Mouse (Mus musculus): ENCODE measurements around the gene Mknk2. TPM values are rescaled to one million over a fixed set of nuclear protein-coding genes. Genes with fewer than 3 reads are reported as not detected.

The Mknk2 gene
- total and polyA plus RNA-seq, 3 experiments = 47.4 to 184 (median 87.1) TPM

DNA sequence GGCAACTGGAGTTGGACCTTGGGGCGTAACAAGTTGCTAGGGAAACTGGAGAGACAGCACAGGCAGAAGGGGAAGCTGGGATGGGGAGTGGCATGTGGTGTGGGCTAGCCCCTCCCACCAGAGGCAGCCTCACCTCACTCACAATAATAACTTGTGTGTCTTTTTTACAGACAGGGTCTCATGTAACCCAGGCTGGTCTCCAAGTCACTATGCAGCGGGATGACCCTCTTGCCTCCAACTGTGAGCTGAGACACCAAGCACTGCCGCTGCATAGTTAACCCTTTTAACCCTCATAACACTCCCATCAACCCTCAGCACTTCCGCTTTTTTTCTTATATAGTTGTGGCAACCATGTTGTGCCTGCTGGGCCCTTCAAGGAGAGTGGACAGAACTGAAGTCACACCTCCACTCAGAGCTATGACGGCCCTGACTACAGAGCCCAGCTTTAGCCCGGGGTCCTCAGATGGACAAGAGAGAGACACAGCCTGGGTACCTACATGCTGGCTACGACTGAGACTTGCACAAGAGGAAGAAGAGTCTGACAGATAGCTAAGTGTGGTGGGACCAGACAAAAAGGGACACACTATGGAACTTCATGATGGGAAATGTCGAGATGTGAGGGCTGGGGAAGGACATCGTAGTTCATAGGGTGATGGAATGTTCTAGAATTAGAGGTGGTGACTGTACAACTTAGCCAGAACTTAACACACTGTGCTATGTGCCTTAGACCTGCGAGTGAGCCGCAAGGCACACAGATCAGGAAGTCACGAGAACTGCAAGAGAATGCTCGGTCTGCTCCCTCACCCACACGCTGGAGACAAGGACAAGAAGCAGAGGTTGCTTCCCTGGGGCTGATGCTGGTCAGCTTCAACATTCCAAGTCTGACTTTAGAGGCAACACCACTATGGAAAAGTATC is 14.6 kb upstream of the Mknk2 start:
- H3K36me3 ChIP-seq (ENCODE audit: control insufficient read depth in 1 of 2, insufficient read depth in 2 of 2, low read length in 2 of 2) = peaks cover 0 to 40% of the 10 kb centered on the region in 2 experiments; a peak in 2 of 4 replicates
- H3K27me3 ChIP-seq (ENCODE audit: control insufficient read depth in 1 of 2, insufficient read depth in 2 of 2, low read length in 2 of 2) = no peaks in the 10 kb centered on the region
- H3K79me2 ChIP-seq (ENCODE audit: control insufficient read depth, insufficient read depth, low read length, poor library complexity) = no peaks in the 10 kb centered on the region; the same call in none of the 2 replicates
- peaks cover 23 to 55% of the 10 kb centered on the region in 2 experiments for H3K4me1 ChIP-seq (ENCODE audit: control insufficient read depth in 1 of 2, insufficient read depth in 2 of 2, low read length in 2 of 2)
- peak overlapping the region; percentile 74 for H3K27ac ChIP-seq (ENCODE audit: control insufficient read depth, low read depth, low read length)
- peak; percentile 91 for DNase-seq (ENCODE audit: low read depth, low spot score)
- peak overlapping the region; percentile 37 to 45 for H3K4me3 ChIP-seq (ENCODE audit: control insufficient read depth in 1 of 2, insufficient read depth in 1 of 2, low read depth in 2 of 2, low read length in 2 of 2)
- H3K9ac ChIP-seq (ENCODE audit: control insufficient read depth, low read depth, low read length, poor library complexity, severe bottlenecking) = peak overlapping the region; percentile 55
- H3K9me3 ChIP-seq (replicated peaks; ENCODE audit: insufficient read depth, low read length) = no peaks in the 10 kb centered on the region
- no peak; the same call in 1 of the 2 replicates for TF ChIP-seq CHD2 (IDR thresholded peaks at IDR 0.05; ENCODE audit: low read length)
- peak; percentile 80 for TF ChIP-seq SIN3A (IDR thresholded peaks at IDR 0.05; ENCODE audit: low read length)
- no peak for TF ChIP-seq POLR2AphosphoS5 (IDR thresholded peaks at IDR 0.05; ENCODE audit: borderline replicate concordance, low read depth, low read length)
- no peak for TF ChIP-seq ZC3H11A (IDR thresholded peaks at IDR 0.05; ENCODE audit: low read depth, low read length)
- no peak for TF ChIP-seq SMC3 (IDR thresholded peaks at IDR 0.05; ENCODE audit: low read depth, low read length)
- TF ChIP-seq RCOR1 (IDR thresholded peaks at IDR 0.05; ENCODE audit: low read depth, low read length) = no peak
- TF ChIP-seq USF2 (IDR thresholded peaks at IDR 0.05; ENCODE audit: borderline replicate concordance in 1 of 2, insufficient read depth in 1 of 2, low read depth in 1 of 2, low read length in 2 of 2) = no peak
- TF ChIP-seq ETS1 (IDR thresholded peaks at IDR 0.05; ENCODE audit: low read depth, low read length) = peak; percentile 50; the same call in 1 of the 2 replicates
- 0 out of 2 replicates have a peak, but pooled peaks have one; percentile 43 for TF ChIP-seq CHD1 (IDR thresholded peaks at IDR 0.05; ENCODE audit: low read depth, low read length)
- TF ChIP-seq GABPA (IDR thresholded peaks at IDR 0.05; ENCODE audit: low read depth, low read length) = no peak
- peak; percentile 83; the same call in 1 of the 2 replicates for TF ChIP-seq MXI1 (IDR thresholded peaks at IDR 0.05; ENCODE audit: low read depth, low read length)
- no peak for TF ChIP-seq BHLHE40 (IDR thresholded peaks at IDR 0.05; ENCODE audit: borderline replicate concordance, low read depth, low read length)
- TF ChIP-seq CTCF (IDR thresholded peaks at IDR 0.05 in 2 of 3, conservative IDR thresholded peaks at IDR 0.05 in 1 of 3; ENCODE audit: control insufficient read depth in 1 of 3, insufficient read depth in 1 of 3, low read depth in 2 of 3, low read length in 3 of 3, poor library complexity in 1 of 3, severe bottlenecking in 1 of 3) = no peak
- TF ChIP-seq MYC (IDR thresholded peaks at IDR 0.05; ENCODE audit: low read depth, low read length) = peak; percentile 83
- TF ChIP-seq MYB (IDR thresholded peaks at IDR 0.05; ENCODE audit: low read depth, low read length) = no peak
- no peak for TF ChIP-seq ZKSCAN1 (IDR thresholded peaks at IDR 0.05; ENCODE audit: low read depth, low read length)
- TF ChIP-seq TCF12 (IDR thresholded peaks at IDR 0.05; ENCODE audit: low read depth, low read length) = 0 out of 2 replicates have a peak, but pooled peaks have one; percentile 47
- TF ChIP-seq E2F4 (IDR thresholded peaks at IDR 0.05; ENCODE audit: borderline replicate concordance, low read depth, low read length) = no peak
- no peak for TF ChIP-seq NRF1 (IDR thresholded peaks at IDR 0.05; ENCODE audit: insufficient read depth, low read depth, low read length, poor library complexity, severe bottlenecking)
- no peak for TF ChIP-seq JUND (IDR thresholded peaks at IDR 0.05; ENCODE audit: low read depth, low read length)
- TF ChIP-seq RAD21 (IDR thresholded peaks at IDR 0.05; ENCODE audit: low read depth, low read length) = no peak
- TF ChIP-seq NELFE (IDR thresholded peaks at IDR 0.05; ENCODE audit: low read depth, low read length) = peak; percentile 35; the same call in 1 of the 2 replicates
- 0 out of 2 replicates have a peak, but pooled peaks have one; percentile 43 for TF ChIP-seq ZMIZ1 (IDR thresholded peaks at IDR 0.05; ENCODE audit: low read depth, low read length)
- peak; percentile 70 for TF ChIP-seq ZNF384 (IDR thresholded peaks at IDR 0.05; ENCODE audit: low read depth, low read length)
- TF ChIP-seq MEF2A (IDR thresholded peaks at IDR 0.05; ENCODE audit: extremely low read depth, insufficient replicate concordance, low read depth, low read length, poor library complexity, severe bottlenecking) = no peak
- TF ChIP-seq UBTF (IDR thresholded peaks at IDR 0.05; ENCODE audit: borderline replicate concordance, insufficient read depth, low read depth, low read length) = no peak
- peak; percentile 13 to 44; a peak in 2 of 4 replicates for TF ChIP-seq EP300 (IDR thresholded peaks at IDR 0.05; ENCODE audit: low read depth in 1 of 2, low read length in 2 of 2)
- TF ChIP-seq GATA1 (IDR thresholded peaks at IDR 0.05; ENCODE audit: low read depth, low read length) = no peak
- TF ChIP-seq HCFC1 (IDR thresholded peaks at IDR 0.05; ENCODE audit: low read depth, low read length) = peak; percentile 70
- peak; percentile 45; the same call in 1 of the 2 replicates for TF ChIP-seq MAX (IDR thresholded peaks at IDR 0.05; ENCODE audit: low read length)
- TF ChIP-seq USF1 (IDR thresholded peaks at IDR 0.05; ENCODE audit: low read depth, low read length) = peak; percentile 49; the same call in 1 of the 2 replicates
- no peak for TF ChIP-seq KAT2A (conservative IDR thresholded peaks at IDR 0.05; ENCODE audit: low read depth, low read length)
- TF ChIP-seq POLR2A (IDR thresholded peaks at IDR 0.05; ENCODE audit: control insufficient read depth in 1 of 2, insufficient read depth in 1 of 2, low read depth in 1 of 2, low read length in 2 of 2, poor library complexity in 1 of 2) = no peak; a peak in 1 of 4 replicates
- TF ChIP-seq MAFK (IDR thresholded peaks at IDR 0.05; ENCODE audit: borderline replicate concordance, low read depth, low read length) = no peak

Data from MEL (cell line).